ENCODE assay signal across 17 mouse cellular contexts in genomic region chr1:166923713-166923975, GRCm38 (mm10).
"Had no signal": no experiment of that assay in that cellular context is flagged by ENCODE, and none has a peak within 500 bp of the region (broad histone marks: within the 10 kb centered on the region; RNA-seq: fewer than 3 reads in every experiment).

No protein-coding gene starts in this region.

- H3K27me3 ChIP-seq: limb, embryonic 12.5 days; liver, embryonic 13.5 days; lung, embryonic 15.5 days had no signal

- H3K9ac ChIP-seq: limb, embryonic 12.5 days; liver, embryonic 13.5 days; liver, postnatal 0 days; lung, embryonic 15.5 days had no signal

- H3K36me3 ChIP-seq: limb, embryonic 12.5 days; liver, embryonic 13.5 days; lung, embryonic 15.5 days had no signal

- DNase-seq: kidney, adult 8-10 months; kidney, postnatal 4 days; liver; liver, embryonic 13.5 days; liver, postnatal 0 days; lung, postnatal 14 days; right cerebral cortex, postnatal 4 days; spleen, adult 18-20 months; thymus, adult 18-20 months; thymus, postnatal 14 days had no signal

- H3K4me2 ChIP-seq: limb, embryonic 12.5 days; liver, embryonic 13.5 days; lung, embryonic 15.5 days had no signal

- H3K9me3 ChIP-seq: liver, embryonic 13.5 days; lung, embryonic 15.5 days had no signal

- ATAC-seq: intestine, embryonic 16.5 days; liver, postnatal 0 days had no signal

- H3K27ac ChIP-seq: kidney, postnatal 0 days; layer of hippocampus, adult 2 months; limb, embryonic 12.5 days; liver, embryonic 13.5 days; lung, embryonic 15.5 days; macrophage had no signal

- H3K4me1 ChIP-seq: limb, embryonic 12.5 days; liver, embryonic 13.5 days; lung, embryonic 15.5 days; megakaryocyte, embryonic 14.5 days had no signal

- H3K4me3 ChIP-seq: layer of hippocampus, adult 2 months; limb, embryonic 12.5 days; liver, embryonic 13.5 days; lung, embryonic 15.5 days; megakaryocyte, embryonic 14.5 days had no signal
